Mouse (Mus musculus) CH12.LX (cell line): ENCODE results near the gene Tmem88b. TPM values are rescaled to one million over a fixed set of nuclear protein-coding genes. Genes with fewer than 3 reads are reported as not detected.

Source experiments
- DNase-seq: peaks from one replicate; pipeline ENCODE4 v3.0.0-alpha.2; 2013; ENCODE audit errors: extremely low read depth
- H3K27ac ChIP-seq: 2 replicates; pipeline ENCODE4 v1.5.1; 2012; ENCODE audit warnings: low read depth, mild to moderate bottlenecking, control low read depth, moderate library complexity; ENCODE audit not compliant: insufficient read depth
- H3K27me3 ChIP-seq: replicated peaks from 2 replicates; pipeline ENCODE3; 2012; ENCODE audit warnings: inconsistent platforms
- H3K36me3 ChIP-seq, 2 experiments: replicated peaks in 1 of 2; 2 replicates each; pipeline versions ENCODE3 to v1.6.1; 2012; ENCODE audit warnings: inconsistent platforms in 1 of 2, low read length in 1 of 2, mild to moderate bottlenecking in 1 of 2, mixed read lengths in 1 of 2, moderate library complexity in 1 of 2; ENCODE audit not compliant: control insufficient read depth in 1 of 2, insufficient read depth in 1 of 2
- H3K4me1 ChIP-seq, 2 experiments: 2 replicates each; pipeline ENCODE4 v1.6.1; 2012; ENCODE audit warnings: inconsistent platforms in 1 of 2, moderate library complexity in 1 of 2; ENCODE audit not compliant: insufficient read depth in 2 of 2, control insufficient read depth in 1 of 2
- H3K4me2 ChIP-seq: 2 replicates; pipeline ENCODE4 v1.6.1; 2012; ENCODE audit warnings: low read depth, mild to moderate bottlenecking, control low read depth; ENCODE audit not compliant: poor library complexity, insufficient read depth, severe bottlenecking
- H3K4me3 ChIP-seq, 3 experiments: fragments of 150-350 bp in 1 of 3; sonication (generic) in 1 of 3; replicated peaks in 1 of 3; 2 replicates each; pipeline versions ENCODE3 to v1.5.1; 2011 to 2012; ENCODE audit warnings: low read depth in 2 of 3, low read length in 2 of 3, mild to moderate bottlenecking in 2 of 3, moderate library complexity in 2 of 3, control low read depth in 1 of 3, improper control_type of control experiment in 1 of 3, inconsistent platforms in 1 of 3, mixed read lengths in 1 of 3; ENCODE audit not compliant: poor library complexity in 1 of 3
- H3K79me2 ChIP-seq: replicated peaks from 2 replicates; pipeline ENCODE4 v1.6.1; 2012; ENCODE audit warnings: mild to moderate bottlenecking, moderate library complexity; ENCODE audit not compliant: control insufficient read depth, poor library complexity, insufficient read depth, severe bottlenecking; ENCODE audit errors: extremely low read depth
- H3K9ac ChIP-seq: 2 replicates; pipeline ENCODE4 v1.6.1; 2012; ENCODE audit warnings: low read depth, mild to moderate bottlenecking, control low read depth, moderate library complexity; ENCODE audit not compliant: insufficient read depth
- H3K9me3 ChIP-seq: replicated peaks from 2 replicates; pipeline ENCODE3; 2012; ENCODE audit warnings: low read length, inconsistent platforms, mixed read lengths
- BHLHE40 ChIP-seq: IDR thresholded peaks from 2 replicates; pipeline ENCODE4 v1.6.1; 2011; ENCODE audit warnings: mild to moderate bottlenecking, low read depth, low read length, improper control_type of control experiment
- CHD2 ChIP-seq: IDR thresholded peaks from 2 replicates; pipeline ENCODE4 v1.6.1; 2011; ENCODE audit warnings: low read length, improper control_type of control experiment
- CTCF ChIP-seq, 2 experiments: IDR thresholded peaks in 1 of 2; conservative IDR thresholded peaks in 1 of 2; 2 replicates each; pipeline ENCODE4 v1.5.1; 2011 to 2012; ENCODE audit warnings: low read depth in 2 of 2, low read length in 2 of 2, improper control_type of control experiment in 1 of 2, inconsistent platforms in 1 of 2, mild to moderate bottlenecking in 1 of 2, moderate library complexity in 1 of 2
- E2F4 ChIP-seq: IDR thresholded peaks from 2 replicates; pipeline ENCODE4 v1.6.1; 2011; ENCODE audit warnings: low read depth, low read length, improper control_type of control experiment; ENCODE audit not compliant: insufficient replicate concordance
- ETS1 ChIP-seq: conservative IDR thresholded peaks from 2 replicates; pipeline ENCODE4 v1.6.1; 2012; ENCODE audit warnings: low read depth, mild to moderate bottlenecking, inconsistent platforms, low read length, improper control_type of control experiment, moderate library complexity
- IRF4 ChIP-seq: IDR thresholded peaks from 2 replicates; pipeline ENCODE4 v1.6.1; 2014; ENCODE audit warnings: low read depth, mild to moderate bottlenecking, inconsistent platforms, low read length, improper control_type of control experiment
- JUND ChIP-seq: conservative IDR thresholded peaks from 2 replicates; pipeline ENCODE4 v1.6.1; 2011; ENCODE audit warnings: low read depth, low read length, improper control_type of control experiment
- KAT2A ChIP-seq: IDR thresholded peaks from 2 replicates; pipeline ENCODE4 v1.6.1; 2012; ENCODE audit warnings: low read length, improper control_type of control experiment, inconsistent platforms; ENCODE audit not compliant: insufficient replicate concordance
- MAFK ChIP-seq: IDR thresholded peaks from 2 replicates; pipeline ENCODE4 v1.6.1; 2011; ENCODE audit warnings: low read length, improper control_type of control experiment; ENCODE audit not compliant: insufficient replicate concordance
- MAZ ChIP-seq: IDR thresholded peaks from 2 replicates; pipeline ENCODE4 v1.6.1; 2012; ENCODE audit warnings: low read depth, mild to moderate bottlenecking, inconsistent platforms, low read length, improper control_type of control experiment, moderate library complexity
- MEF2A ChIP-seq: IDR thresholded peaks from 2 replicates; pipeline ENCODE4 v1.6.1; 2014; ENCODE audit warnings: low read depth, mild to moderate bottlenecking, inconsistent platforms, low read length, improper control_type of control experiment, borderline replicate concordance
- MYC ChIP-seq: IDR thresholded peaks from 2 replicates; pipeline ENCODE4 v1.6.1; 2011; ENCODE audit warnings: low read depth, mild to moderate bottlenecking, improper control_type of control experiment, low read length
- NELFE ChIP-seq: IDR thresholded peaks from 2 replicates; pipeline ENCODE4 v1.6.1; 2011; ENCODE audit warnings: low read depth, low read length, improper control_type of control experiment
- NRF1 ChIP-seq: IDR thresholded peaks from 2 replicates; pipeline ENCODE4 v1.6.1; 2014; ENCODE audit warnings: low read depth, mild to moderate bottlenecking, inconsistent platforms, low read length, improper control_type of control experiment, moderate library complexity
- RCOR1 ChIP-seq: conservative IDR thresholded peaks from 2 replicates; pipeline ENCODE4 v1.6.1; 2012; ENCODE audit warnings: low read depth, mild to moderate bottlenecking, inconsistent platforms, low read length, improper control_type of control experiment
- SMC3 ChIP-seq: IDR thresholded peaks from 2 replicates; pipeline ENCODE4 v1.6.1; 2011; ENCODE audit warnings: low read depth, low read length, improper control_type of control experiment
- TCF12 ChIP-seq: IDR thresholded peaks from 2 replicates; pipeline ENCODE4 v1.6.1; 2014; ENCODE audit warnings: low read depth, mild to moderate bottlenecking, inconsistent platforms, low read length, improper control_type of control experiment
- USF2 ChIP-seq: conservative IDR thresholded peaks from 2 replicates; pipeline ENCODE4 v1.6.1; 2011; ENCODE audit warnings: low read depth, low read length, improper control_type of control experiment
- ZMIZ1 ChIP-seq: IDR thresholded peaks from 2 replicates; pipeline ENCODE4 v1.6.1; 2012; ENCODE audit warnings: low read depth, mild to moderate bottlenecking, inconsistent platforms, low read length, improper control_type of control experiment
- ZNF384 ChIP-seq: IDR thresholded peaks from 2 replicates; pipeline ENCODE4 v1.6.1; 2012; ENCODE audit warnings: low read depth, low read length, improper control_type of control experiment, inconsistent platforms
- dilution Hi-C: fragments of 300-500 bp; cut with MboI; formaldehyde crosslinking; loops from 2 replicates; pipeline ENCODE4 v1.14.3; 2020; ENCODE audit warnings: low sequenced_read_pairs; ENCODE audit not compliant: extremely low pct_unique_long_range_greater_than_20kb, extremely low pct_ligation_motif_present
- in situ Hi-C: fragments of 300-500 bp; cut with MboI; formaldehyde crosslinking; loops from 3 replicates; pipeline ENCODE4 v1.14.3; 2019; ENCODE audit warnings: low sequenced_read_pairs, low pct_ligation_motif_present, low pct_unique_long_range_greater_than_20kb, mixed read lengths
- polyA plus RNA-seq: library from polyadenylated mRNA; unstranded; fragments of >175 nt; gene quantifications from 2 replicates; pipeline ENCODE4 v1.2.1, GENCODE M21; 2012; ENCODE audit warnings: low read depth; ENCODE audit not compliant: insufficient read length
- total RNA-seq, 2 experiments: library from RNA; depleted of rRNA; stranded (reverse); fragments of 300-350 nt in 1 of 2; fragments of >200 nt in 1 of 2; gene quantifications; 2 replicates each; pipeline ENCODE4 v1.2.3; 2012 to 2014

The Tmem88b gene
- total and polyA plus RNA-seq, 3 experiments, result 0.04 TPM; not detected in 2

DNA sequence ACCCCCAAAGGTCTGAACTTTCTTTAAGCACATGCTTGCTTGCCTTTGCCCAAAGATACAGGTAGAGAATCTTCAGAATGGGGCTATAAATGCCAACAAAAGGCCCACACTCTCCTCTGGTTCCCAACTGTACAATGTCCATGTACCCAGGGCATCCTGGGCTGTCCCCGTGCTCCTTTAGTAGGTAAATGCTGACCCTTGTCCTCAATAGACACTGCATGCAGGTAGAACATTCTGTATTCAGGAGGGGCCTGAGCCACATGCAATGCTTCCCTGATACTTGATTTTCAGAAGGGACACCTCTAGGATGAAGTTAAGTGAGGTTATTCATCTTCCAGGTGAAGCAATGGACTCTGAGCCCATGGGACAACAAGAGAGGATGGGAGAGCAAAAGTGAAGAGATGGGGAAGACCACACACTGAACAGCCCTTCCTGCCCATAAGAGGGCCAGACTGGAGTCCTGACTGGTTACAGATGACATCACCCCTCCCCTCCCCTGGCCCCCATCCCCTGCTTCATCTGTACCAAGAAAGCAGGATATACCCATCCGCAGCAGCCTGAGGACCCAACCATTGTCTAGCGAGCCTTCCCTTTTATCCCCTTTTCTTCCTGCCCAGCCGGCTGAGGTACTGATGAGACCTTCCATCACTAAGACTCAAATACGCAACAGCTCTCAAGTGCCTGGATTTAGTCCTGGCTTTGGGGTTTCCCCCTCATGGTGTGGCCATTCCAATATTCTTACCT lies 12.2 kb downstream of the Tmem88b start:
- dilution Hi-C loops (no loop called here), in situ Hi-C loops (no loop called here)
- H3K9ac ChIP-seq, result no peak overlapping the region
- DNase-seq, result no peak
- TF ChIP-seq MEF2A, result no peak
- no peak for TF ChIP-seq BHLHE40
- TF ChIP-seq SMC3, result no peak
- no peak for TF ChIP-seq MYC
- no peak for TF ChIP-seq ETS1
- no peak for TF ChIP-seq USF2
- no peak for TF ChIP-seq ZMIZ1
- TF ChIP-seq ZNF384, result no peak
- no peak for TF ChIP-seq E2F4
- TF ChIP-seq CHD2, result no peak
- H3K9me3 ChIP-seq, result no peaks in the 10 kb centered on the region
- H3K36me3 ChIP-seq, result no peaks in the 10 kb centered on the region
- H3K4me3 ChIP-seq, result no peak overlapping the region
- H3K4me1 ChIP-seq, result peaks cover 21 to 50% of the 10 kb centered on the region in 2 experiments
- peaks cover 44% of the 10 kb centered on the region for H3K27me3 ChIP-seq
- peak overlapping the region; percentile 79 for H3K4me2 ChIP-seq
- no peaks in the 10 kb centered on the region for H3K79me2 ChIP-seq
- no peak overlapping the region for H3K27ac ChIP-seq

DNA sequence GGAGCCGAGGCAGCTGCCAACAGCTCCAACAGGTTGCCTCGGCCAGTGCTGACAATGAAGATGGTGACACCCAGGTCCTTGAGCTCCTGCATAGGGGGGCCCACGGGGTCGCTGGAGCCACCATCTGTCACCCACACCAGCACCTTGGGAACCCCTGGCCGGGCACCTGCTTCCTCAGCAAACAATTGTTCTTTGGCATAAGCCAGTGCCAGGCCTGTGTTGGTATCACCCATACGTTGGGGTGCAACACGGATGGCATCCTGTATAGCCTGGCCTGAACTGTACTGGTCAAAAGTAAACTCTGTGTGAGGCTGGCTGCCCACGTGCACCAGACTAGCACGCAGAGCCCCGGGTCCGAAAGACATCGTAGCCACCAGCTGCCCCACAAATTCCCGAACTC lies 12.9 kb downstream of the Tmem88b start:
- Histone ChIP-seq H3K9me3 (no peaks in the 10 kb centered on the region), H3K27ac (no peak overlapping the region), H3K36me3 (no peaks in the 10 kb centered on the region), H3K4me3 (no peak overlapping the region), H3K4me1 (peaks cover 21 to 50% of the 10 kb centered on the region in 2 experiments), H3K79me2 (no peaks in the 10 kb centered on the region), H3K4me2 (no peak overlapping the region), H3K27me3 (peaks cover 44% of the 10 kb centered on the region), H3K9ac (no peak overlapping the region)
- DNase-seq, result no peak
- in situ Hi-C loops, result no loop called here
- TF ChIP-seq MAFK (no peak), BHLHE40 (no peak), NRF1 (no peak), JUND (no peak), TCF12 (no peak), MAZ (no peak), IRF4 (no peak), KAT2A (no peak), CTCF (conservative IDR thresholded peaks at IDR 0.05 in 1 of 2, IDR thresholded peaks at IDR 0.05 in 1 of 2; ENCODE audit: low read depth in 2 of 2, low read length in 2 of 2) (no peak), MYC (no peak), RCOR1 (no peak), NELFE (no peak)
- dilution Hi-C loops, result no loop called here
